ENCODE assay signal across 12 mouse cellular contexts in genomic region chr11:14159366-14159765, GRCm38 (mm10).
"Had no signal": no experiment of that assay in that cellular context is flagged by ENCODE, and none has a peak within 500 bp of the region (broad histone marks: within the 10 kb centered on the region; RNA-seq: fewer than 3 reads in every experiment).

No protein-coding gene starts in this region.

- DNase-seq: gastrocnemius, postnatal 10 days; gastrocnemius, postnatal 25 days; heart, adult 18-20 months; heart, postnatal 10 days; heart, postnatal 4 days; kidney, adult 18-20 months; kidney, adult 8-10 months; kidney, postnatal 10 days; kidney, postnatal 25 days; kidney, postnatal 4 days; layer of hippocampus, postnatal 36 days; left cerebral cortex, postnatal 4 days had no signal
